Mouse (Mus musculus) ovary, adult 18-20 months (tissue): ENCODE measurements around the gene Nat8.
"Not testable (repeated sequence)": the region's sequence is repeated elsewhere in the genome, so short reads cannot be mapped to it uniquely, and the experiment has no call there.

Experiments used
- DNase-seq: peaks from one replicate; pipeline ENCODE4 v3.0.0; 2022; ENCODE audit warnings: low spot score, mixed read lengths

Gene Nat8

GRCm38 (mm10) chr6:85836098-85836497 is 4.2 kb upstream of the Nat8 start:
- not testable (repeated sequence) for DNase-seq

DNA sequence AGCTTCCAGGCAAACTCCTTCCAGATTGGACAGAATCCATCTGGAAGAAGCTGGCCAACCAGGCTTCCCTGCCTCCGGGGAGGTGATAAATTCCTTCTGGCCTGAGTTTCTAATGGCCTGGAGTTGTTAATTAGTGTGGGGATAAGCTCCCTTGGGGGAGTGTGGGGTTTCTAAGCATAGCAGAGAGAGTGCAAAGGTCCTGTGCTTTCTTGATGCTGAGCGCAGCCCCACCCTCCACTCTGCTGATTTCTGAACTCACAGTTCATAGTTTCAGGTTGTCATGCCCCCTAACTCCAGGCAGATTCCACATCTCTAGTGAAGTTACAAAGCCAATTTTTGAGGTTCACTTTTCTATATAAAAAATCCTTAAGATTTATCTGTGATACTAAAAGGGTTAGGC is 3.2 kb upstream of the Nat8 start:
- DNase-seq: not testable (repeated sequence)

DNA sequence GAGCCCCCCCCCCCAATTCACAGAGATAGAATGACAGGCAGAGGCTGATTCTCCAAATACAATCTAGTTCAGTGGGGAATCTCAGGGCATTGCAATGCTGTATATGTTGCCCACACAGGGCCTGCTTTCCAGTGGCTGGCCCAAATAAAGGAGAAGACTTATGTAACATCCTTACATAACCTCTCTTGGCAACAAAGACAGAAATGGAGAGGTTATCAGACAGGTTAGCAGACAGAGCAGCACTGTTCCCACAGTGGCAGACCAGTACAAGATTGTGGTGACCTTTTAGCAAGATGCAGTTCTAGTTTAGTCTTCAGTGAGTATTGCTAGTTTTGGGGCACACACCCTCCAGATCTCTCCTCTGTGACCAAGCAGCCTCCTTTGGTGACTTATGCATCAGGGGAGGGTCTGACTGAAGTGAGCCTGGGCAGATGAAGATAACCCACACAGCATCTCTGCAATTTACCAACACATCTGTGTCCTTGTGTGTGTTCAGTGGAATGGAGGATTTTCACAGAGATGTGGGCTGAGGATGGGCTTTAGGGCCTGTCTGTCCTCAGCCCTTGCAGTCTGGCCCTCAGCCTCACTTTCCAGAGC is 2.7 kb upstream of the Nat8 start:
- DNase-seq: not testable (repeated sequence)

DNA sequence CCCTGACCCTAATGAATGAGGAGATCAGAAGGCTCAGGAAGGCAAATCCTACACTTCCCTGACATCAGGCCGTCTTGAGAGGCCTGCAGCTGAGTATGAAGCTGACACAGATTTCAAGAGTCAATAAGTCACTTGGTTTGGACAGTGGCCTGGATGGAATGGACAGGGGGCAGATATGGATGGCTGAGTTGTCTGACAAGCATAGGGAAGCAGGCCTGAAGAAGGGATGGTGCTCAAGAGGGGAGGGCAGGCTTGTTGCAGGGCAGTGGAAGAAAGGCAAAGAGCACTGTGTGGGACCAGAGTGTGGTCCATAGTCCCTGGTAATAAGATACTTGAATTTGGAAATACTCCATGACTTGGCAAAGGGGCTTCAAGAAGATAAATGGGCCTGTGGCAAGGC is 2.4 kb downstream of the Nat8 start:
- DNase-seq: no peak

DNA sequence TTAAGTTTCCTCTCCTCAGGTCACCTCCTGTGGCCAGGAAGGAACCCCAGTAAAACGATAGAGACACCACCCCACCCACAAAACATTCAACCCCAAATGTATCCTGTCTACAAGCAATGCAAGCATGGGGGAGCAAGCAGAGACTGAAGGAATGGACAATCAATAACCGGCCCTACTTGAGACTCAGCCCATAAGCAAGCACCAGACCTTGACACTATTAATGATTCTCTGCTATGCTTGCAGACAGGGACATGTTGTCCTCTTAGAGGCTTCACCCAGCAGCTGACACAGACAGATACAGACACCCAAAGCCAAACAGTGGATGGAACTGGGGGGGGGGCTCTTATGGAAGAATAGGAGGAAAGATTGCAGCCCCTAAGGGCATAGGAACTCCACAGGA is 6.0 kb downstream of the Nat8 start:
- DNase-seq: no peak

DNA sequence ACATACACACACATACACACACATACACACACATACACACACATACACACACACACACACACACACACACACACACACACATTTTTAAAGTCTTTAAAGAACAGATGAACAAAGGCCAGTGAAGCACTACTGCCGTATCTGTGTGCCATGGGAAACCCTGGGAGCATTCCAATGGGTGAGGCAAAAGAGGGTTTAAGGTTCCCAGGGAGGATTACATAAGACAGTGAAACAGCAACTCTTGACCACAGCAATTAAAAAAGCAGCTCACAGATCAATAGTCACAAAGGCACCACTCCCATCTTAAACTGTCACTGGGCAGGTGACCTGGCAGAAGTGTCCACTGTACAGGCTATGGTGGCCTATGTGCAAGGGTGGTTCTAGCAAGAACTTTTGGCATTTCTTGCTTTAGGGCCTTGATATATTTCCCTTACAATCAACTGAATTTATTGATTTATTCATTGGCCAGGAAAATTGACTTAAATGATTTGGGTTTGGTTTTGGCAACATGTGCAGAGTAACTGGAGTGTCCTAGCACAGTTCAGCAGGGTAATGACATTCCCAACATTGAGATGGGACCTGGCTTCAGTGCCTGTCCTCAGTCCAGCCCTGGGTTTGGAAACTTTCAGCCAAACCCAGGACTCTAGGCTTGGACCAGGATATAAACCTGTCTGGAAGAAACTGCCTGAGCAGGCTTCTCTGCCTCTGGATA is 8.3 kb downstream of the Nat8 start:
- DNase-seq: no peak

GRCm38 (mm10) chr6:85822286-85822685 is 9.6 kb downstream of the Nat8 start:
- DNase-seq: no peak

- DNase-seq: no peak
These were observed 11.0 kb downstream of the Nat8 start, which contains the start of the genes Nat8f6 and Nat8f5 for GRCm38 (mm10) chr6:85820837-85821236. Nat8f6 (minus strand) TSS chr6:85820954. Nat8f5 (minus strand) TSS chr6:85820972.

DNA sequence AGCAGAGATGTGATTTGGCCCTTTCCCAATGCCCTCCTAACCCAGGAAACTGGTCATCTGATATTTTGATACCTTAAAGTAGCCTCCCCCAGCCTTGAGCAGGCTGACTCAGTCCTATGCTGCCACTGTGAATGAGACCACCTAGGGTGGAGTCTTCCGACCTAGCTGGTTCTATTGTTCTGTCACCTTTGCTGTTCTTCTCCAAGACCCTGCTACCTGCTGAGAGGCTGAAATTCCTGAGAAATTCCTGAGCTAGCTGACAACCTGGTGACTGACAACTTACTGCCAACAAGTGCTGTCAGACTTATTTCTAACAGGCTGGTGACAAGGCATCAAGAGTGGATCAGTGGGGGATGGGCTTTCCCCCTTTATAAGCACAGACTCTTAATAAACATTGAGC is 13.5 kb downstream of the Nat8 start:
- DNase-seq: no peak

DNA sequence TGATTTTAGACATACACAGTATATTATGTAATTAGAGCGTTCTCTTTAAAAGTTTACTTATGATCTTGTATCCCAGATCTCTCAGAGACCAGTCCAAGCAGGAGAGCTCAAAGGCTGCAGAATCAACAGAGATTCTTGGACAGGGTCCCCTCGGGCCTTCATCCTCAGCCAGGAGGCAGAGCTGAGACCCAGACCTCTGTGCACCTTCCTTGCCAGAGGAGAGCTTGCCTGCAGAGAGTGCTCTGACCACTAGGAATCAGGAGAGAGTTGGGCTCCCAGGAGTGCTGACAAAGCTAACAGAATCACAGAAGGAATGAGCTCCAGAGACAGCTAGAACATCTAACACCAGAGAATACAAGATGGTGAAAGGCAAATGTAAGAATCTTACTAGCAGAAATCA is 18.5 kb downstream of the Nat8 start:
- DNase-seq: no peak

- DNase-seq: not testable (repeated sequence)
These were observed 20.8 kb downstream of the Nat8 start for GRCm38 (mm10) chr6:85810942-85811537.

DNA sequence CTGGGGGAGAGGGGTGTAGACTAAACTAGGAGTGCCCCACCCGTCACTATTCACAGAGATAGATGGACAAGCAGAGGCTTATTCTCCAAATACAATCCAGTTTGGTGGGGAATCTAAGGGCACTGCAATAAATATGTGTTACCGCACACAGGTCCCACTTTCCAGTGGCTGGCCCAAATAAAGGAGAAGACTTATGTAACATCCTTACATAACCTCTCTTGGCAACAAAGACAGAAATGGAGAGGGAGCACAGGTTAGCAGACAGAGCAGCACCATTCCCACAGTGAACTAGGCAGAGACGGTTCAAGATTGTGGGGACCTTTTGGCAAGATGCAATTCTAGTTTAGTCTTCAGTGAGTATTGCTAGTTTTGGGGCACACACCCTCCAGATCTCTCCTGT is 21.4 kb downstream of the Nat8 start:
- not testable (repeated sequence) for DNase-seq

- DNase-seq: not testable (repeated sequence)
These were observed 22.1 kb downstream of the Nat8 start for GRCm38 (mm10) chr6:85809784-85810183.

DNA sequence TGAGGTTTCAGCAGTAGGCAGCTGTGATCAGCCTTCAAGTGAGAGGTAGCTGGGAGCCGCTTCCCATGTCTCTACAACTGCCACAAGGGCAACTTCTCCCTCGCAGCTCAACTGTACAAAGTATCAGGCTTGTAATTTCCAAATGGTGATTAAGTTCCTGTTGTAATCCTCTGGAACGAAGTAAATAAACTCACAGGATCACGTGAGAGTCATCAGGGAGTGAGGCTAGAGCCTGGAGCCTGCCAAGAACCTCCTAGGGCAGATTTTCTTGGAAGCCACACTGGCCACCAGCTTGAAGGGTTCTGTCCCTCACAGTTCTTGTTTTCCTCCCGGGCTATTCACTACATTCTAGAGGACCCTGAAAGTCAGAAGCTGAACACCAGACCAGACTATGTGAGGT is 28.7 kb downstream of the Nat8 start:
- not testable (repeated sequence) for DNase-seq
